Mouse (Mus musculus) left cerebral cortex, adult 9 months (tissue): ENCODE results near the gene Casp2.

Source experiments
- DNase-seq, 2 experiments: peaks; one replicate each; pipeline ENCODE4 v3.0.0; 2022; ENCODE audit warnings: low spot score in 2 of 2

The Casp2 gene

GRCm38 (mm10) chr6:42264626-42265312 lies at the start of gene Casp2:
Casp2 (plus strand) TSS chr6:42264985.
- DNase-seq = peak; percentile 97 to 99

- DNase-seq = no peak
These were observed 49.8 kb upstream of the Casp2 start, which contains the start of gene Tas2r144 for GRCm38 (mm10) chr6:42215028-42215427. Tas2r144 (plus strand) TSS chr6:42215328.

GRCm38 (mm10) chr6:42222286-42222685 lies 42.5 kb upstream of the Casp2 start:
- DNase-seq = no peak

GRCm38 (mm10) chr6:42225046-42225445 lies 39.7 kb upstream of the Casp2 start:
- DNase-seq = no peak

- peak in 1 of 2 experiments; percentile 73 for DNase-seq
These were observed 37.3 kb upstream of the Casp2 start for GRCm38 (mm10) chr6:42227240-42228101.

GRCm38 (mm10) chr6:42229610-42230009 lies 35.2 kb upstream of the Casp2 start:
- no peak for DNase-seq

- DNase-seq = peak in 1 of 2 experiments; percentile 48
These were observed 33.6 kb upstream of the Casp2 start for GRCm38 (mm10) chr6:42231191-42231590.

GRCm38 (mm10) chr6:42237276-42237805 lies 27.4 kb upstream of the Casp2 start:
- DNase-seq = peak; percentile 52 to 60

- peak in 1 of 2 experiments; percentile 27 for DNase-seq
These were observed 23.3 kb upstream of the Casp2 start for GRCm38 (mm10) chr6:42241311-42242045.

GRCm38 (mm10) chr6:42245711-42246353 lies 19.0 kb upstream of the Casp2 start, which contains the start of gene Gstk1:
Gstk1 (plus strand) TSS chr6:42245935.
- DNase-seq = peak; percentile 58 to 60

- DNase-seq = no peak
These were observed 17.6 kb upstream of the Casp2 start for GRCm38 (mm10) chr6:42247173-42247572.

GRCm38 (mm10) chr6:42247981-42248380 lies 16.8 kb upstream of the Casp2 start:
- no peak for DNase-seq

- no peak for DNase-seq
These were observed 13.0 kb upstream of the Casp2 start for GRCm38 (mm10) chr6:42251791-42252190.

- no peak for DNase-seq
These were observed 11.7 kb upstream of the Casp2 start for GRCm38 (mm10) chr6:42253103-42253502.

GRCm38 (mm10) chr6:42257303-42257863 lies 7.4 kb upstream of the Casp2 start:
- peak in 1 of 2 experiments; percentile 55 for DNase-seq

- no peak for DNase-seq
These were observed 4.4 kb upstream of the Casp2 start for GRCm38 (mm10) chr6:42260430-42260829.

GRCm38 (mm10) chr6:42261524-42262170 lies 3.1 kb upstream of the Casp2 start, which contains the start of gene Tmem139:
Tmem139 (plus strand) TSS chr6:42261970.
- no peak for DNase-seq

GRCm38 (mm10) chr6:42265391-42266330 lies 876 bp downstream of the Casp2 start:
- no peak for DNase-seq

GRCm38 (mm10) chr6:42270817-42271216 lies 6.0 kb downstream of the Casp2 start:
- no peak for DNase-seq
